Mouse (Mus musculus) embryonic facial prominence, embryonic 14.5 days (tissue): ENCODE data around the gene Dusp3. TPM values are rescaled to one million over a fixed set of nuclear protein-coding genes. Genes with fewer than 3 reads are reported as not detected.
A peak's percentile ranks its signal among the peaks of the same experiment; 100 is the strongest.

Experiments
- ATAC-seq: fragments of 200-750 bp; cut with Nextera tagmentation; 2 replicates; pipeline ENCODE4 v1.8.0; 2017; ENCODE audit warnings: low read depth, moderate number of reproducible peaks, moderate TSS enrichment
- DNase-seq: peaks from one replicate; pipeline ENCODE4 v3.0.0-alpha.2; 2015; ENCODE audit warnings: low spot score
- H3K27ac ChIP-seq: fragments of 300-500 bp; sonication (generic); replicated peaks from 2 replicates; pipeline ENCODE4 v1.5.1; 2014; ENCODE audit warnings: low read depth, mild to moderate bottlenecking, low read length, moderate library complexity
- H3K27me3 ChIP-seq: fragments of 300-500 bp; sonication (generic); replicated peaks from 2 replicates; pipeline ENCODE4 v1.6.1; 2014; ENCODE audit warnings: low read length; ENCODE audit not compliant: control insufficient read depth, insufficient read depth
- H3K36me3 ChIP-seq: fragments of 300-500 bp; sonication (generic); 2 replicates; pipeline ENCODE4 v1.6.1; 2014; ENCODE audit warnings: low read length, mixed read lengths; ENCODE audit not compliant: control insufficient read depth, insufficient read depth
- H3K4me1 ChIP-seq: fragments of 300-500 bp; sonication (generic); 2 replicates; pipeline ENCODE4 v1.6.1; 2014; ENCODE audit warnings: antibody characterized with exemption, low read length; ENCODE audit not compliant: control insufficient read depth, insufficient read depth
- H3K4me2 ChIP-seq: fragments of 300-500 bp; sonication (generic); 2 replicates; pipeline ENCODE4 v1.6.1; 2014; ENCODE audit warnings: low read depth, mild to moderate bottlenecking, low read length, moderate library complexity, mixed read lengths
- H3K4me3 ChIP-seq: fragments of 300-500 bp; sonication (generic); 2 replicates; pipeline ENCODE4 v1.5.1; 2014; ENCODE audit warnings: low read depth, mild to moderate bottlenecking, low read length
- H3K9ac ChIP-seq: fragments of 300-500 bp; sonication (generic); 2 replicates; pipeline ENCODE4 v1.6.1; 2014; ENCODE audit warnings: low read depth, mild to moderate bottlenecking, low read length, moderate library complexity, mixed read lengths
- H3K9me3 ChIP-seq: fragments of 300-500 bp; sonication (generic); 2 replicates; pipeline ENCODE4 v1.6.1; 2016; ENCODE audit warnings: low read length; ENCODE audit not compliant: control insufficient read depth
- WGBS: fragments of 180-500 bp; shearing (Covaris S2); extraction: QIAGEN DNeasy Blood & Tissue Kit; methylation state at CpG from one replicate; pipeline ENCODE4 v1.1.7; 2014; 5-methylcytosine and 5-hydroxymethylcytosine counted together
- polyA plus RNA-seq: library from polyadenylated mRNA; unstranded; fragments of >200 nt; fragmentation: Nextera tagmentation; extraction: Ambion mirVana; gene quantifications from 2 replicates; pipeline ENCODE4 v1.2.1, GENCODE M21; 2014

Gene Dusp3
- 33.3 and 38.3 TPM in 2 replicates for polyA plus RNA-seq

DNA sequence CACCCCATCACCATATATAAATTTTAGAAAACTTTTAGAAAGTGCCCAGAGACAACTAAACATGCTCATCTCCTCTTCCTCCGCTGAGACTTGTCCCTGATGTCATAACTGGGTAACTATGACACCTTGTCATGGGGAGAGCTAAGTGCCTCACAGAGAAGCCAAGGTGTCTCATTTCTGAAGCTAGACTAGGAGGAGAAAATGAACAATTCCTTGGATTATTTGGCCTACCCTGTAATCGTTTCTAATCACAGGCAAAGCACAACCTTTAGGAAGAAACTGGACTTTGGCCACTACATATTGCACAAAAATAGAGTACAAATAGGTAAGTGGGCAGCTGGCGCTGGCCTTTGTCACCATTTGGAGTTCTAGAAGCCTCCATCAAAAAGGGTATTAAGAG is at the start of gene Dusp3:
Gene Dusp3, minus strand, starts transcription at position 101 of the 400 bp plus-strand sequence.
- DNase-seq, result no peak
- Histone ChIP-seq H3K36me3 (no peaks in the 10 kb centered on the region), H3K27me3 (peaks cover 3% of the 10 kb centered on the region; the same call in 1 of the 2 replicates), H3K9ac (no peak within 1 kb of the TSS), H3K4me2 (peak within 1 kb of the TSS; percentile 28; the same call in 1 of the 2 replicates), H3K4me1 (peaks cover 4% of the 10 kb centered on the region), H3K4me3 (no peak within 1 kb of the TSS), H3K9me3 (no peaks in the 10 kb centered on the region), H3K27ac (no peak within 1 kb of the TSS)
- WGBS, result 85% methylated on average over 3 of the region's 3 CpGs
- no peak for ATAC-seq

- Histone ChIP-seq H3K4me1 (no peaks in the 10 kb centered on the region), H3K9me3 (no peaks in the 10 kb centered on the region), H3K27ac (no peak overlapping the region), H3K4me2 (no peak overlapping the region), H3K9ac (no peak overlapping the region), H3K4me3 (no peak overlapping the region), H3K36me3 (no peaks in the 10 kb centered on the region), H3K27me3 (no peaks in the 10 kb centered on the region)
- DNase-seq (no peak), ATAC-seq (no peak)
- 83% methylated on average over 7 of the region's 7 CpGs for WGBS
These were observed 49.5 kb upstream of the Dusp3 start for GRCm38 (mm10) chr11:102036336-102036735.

- ATAC-seq, result no peak
- WGBS, result 71% methylated on average over 5 of the region's 5 CpGs
- H3K4me1 ChIP-seq, result no peaks in the 10 kb centered on the region
- no peak overlapping the region for H3K4me2 ChIP-seq
- no peak for DNase-seq
- H3K36me3 ChIP-seq, result no peaks in the 10 kb centered on the region
- no peak overlapping the region for H3K27ac ChIP-seq
- no peak overlapping the region for H3K9ac ChIP-seq
- H3K4me3 ChIP-seq, result no peak overlapping the region
- no peaks in the 10 kb centered on the region for H3K27me3 ChIP-seq
- H3K9me3 ChIP-seq, result no peaks in the 10 kb centered on the region
These were observed 48.7 kb upstream of the Dusp3 start for GRCm38 (mm10) chr11:102035456-102035960.

DNA sequence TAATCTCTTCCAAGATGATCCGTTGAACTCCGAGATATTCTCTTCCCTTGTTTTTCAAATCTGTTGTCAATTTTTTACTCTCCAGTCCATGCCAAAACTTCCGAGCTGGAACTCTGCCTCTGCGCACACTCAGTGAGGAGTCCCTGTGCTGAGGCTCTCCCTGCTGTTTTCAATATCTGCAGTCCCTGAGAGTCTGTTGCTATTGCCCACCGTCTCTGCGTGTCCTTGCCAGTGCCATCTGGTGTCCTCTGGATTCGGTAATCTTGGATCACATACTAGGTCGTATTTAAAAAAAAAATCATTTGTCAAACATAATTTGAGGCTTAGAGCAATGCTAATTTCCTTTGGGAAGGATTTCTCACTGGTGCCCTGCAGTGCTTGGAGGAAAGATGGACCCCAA is 48.1 kb upstream of the Dusp3 start:
- H3K9me3 ChIP-seq, result no peaks in the 10 kb centered on the region
- peak; percentile 23 for DNase-seq
- 39% methylated on average over 8 of the region's 8 CpGs for WGBS
- no peak for ATAC-seq
- H3K4me3 ChIP-seq, result no peak overlapping the region
- H3K27ac ChIP-seq, result no peak overlapping the region
- H3K27me3 ChIP-seq, result no peaks in the 10 kb centered on the region
- H3K9ac ChIP-seq, result no peak overlapping the region
- no peak overlapping the region for H3K4me2 ChIP-seq
- H3K4me1 ChIP-seq, result no peaks in the 10 kb centered on the region
- H3K36me3 ChIP-seq, result no peaks in the 10 kb centered on the region

DNA sequence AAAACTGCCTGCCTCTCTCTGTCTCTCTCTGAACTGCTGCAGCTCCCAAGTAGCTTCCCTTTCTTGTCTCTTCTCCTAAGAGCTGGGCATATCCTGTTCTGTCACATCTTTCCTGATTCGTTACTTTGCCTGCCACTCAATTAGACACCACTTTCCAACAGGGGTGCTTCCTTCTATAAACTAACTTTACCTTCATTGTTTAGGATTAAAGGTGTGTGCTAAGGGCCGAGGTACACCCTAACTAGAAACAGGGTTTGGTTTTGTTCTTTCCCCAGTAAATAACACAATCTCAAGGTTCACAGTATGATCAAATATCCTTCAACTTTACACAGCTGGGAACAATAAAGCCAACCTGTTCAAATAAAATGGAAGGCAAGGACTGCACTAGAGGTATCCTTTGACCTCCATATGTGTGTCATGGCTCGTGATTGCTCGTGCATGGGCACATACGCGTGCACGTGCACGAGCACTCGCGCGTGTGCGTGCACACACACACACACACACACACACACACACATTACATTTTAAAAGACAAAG is 46.3 kb upstream of the Dusp3 start:
- Histone ChIP-seq H3K4me3 (no peak overlapping the region), H3K9ac (no peak overlapping the region), H3K27me3 (no peaks in the 10 kb centered on the region), H3K4me1 (no peaks in the 10 kb centered on the region), H3K27ac (no peak overlapping the region), H3K36me3 (no peaks in the 10 kb centered on the region), H3K9me3 (no peaks in the 10 kb centered on the region), H3K4me2 (no peak overlapping the region)
- WGBS, result 76% methylated on average over 12 of the region's 12 CpGs
- DNase-seq (no peak), ATAC-seq (no peak)

- ATAC-seq, result no peak
- 80% methylated on average over 7 of the region's 7 CpGs for WGBS
These were observed 44.3 kb upstream of the Dusp3 start for GRCm38 (mm10) chr11:102031149-102031548.

GRCm38 (mm10) chr11:102029966-102030365 is 43.2 kb upstream of the Dusp3 start:
- Histone ChIP-seq H3K4me3 (no peak overlapping the region), H3K27me3 (no peaks in the 10 kb centered on the region), H3K36me3 (no peaks in the 10 kb centered on the region), H3K4me1 (0 out of 2 replicates have a peak, but pooled peaks cover 4% of the 10 kb centered on the region), H3K4me2 (no peak overlapping the region), H3K27ac (no peak overlapping the region), H3K9me3 (no peaks in the 10 kb centered on the region), H3K9ac (no peak overlapping the region)
- ATAC-seq (no peak), DNase-seq (no peak)
- WGBS, result 30% methylated on average over 7 of the region's 7 CpGs

More at GRCm38 (mm10) chr11:102031149-102031548, 44.3 kb upstream of the Dusp3 start:
- Histone ChIP-seq H3K4me3 (no peak overlapping the region), H3K27ac (no peak overlapping the region), H3K9me3 (no peaks in the 10 kb centered on the region), H3K4me1 (0 out of 2 replicates have a peak, but pooled peaks cover 4% of the 10 kb centered on the region), H3K4me2 (no peak overlapping the region), H3K27me3 (no peaks in the 10 kb centered on the region), H3K9ac (no peak overlapping the region), H3K36me3 (no peaks in the 10 kb centered on the region)
- DNase-seq, result no peak

DNA sequence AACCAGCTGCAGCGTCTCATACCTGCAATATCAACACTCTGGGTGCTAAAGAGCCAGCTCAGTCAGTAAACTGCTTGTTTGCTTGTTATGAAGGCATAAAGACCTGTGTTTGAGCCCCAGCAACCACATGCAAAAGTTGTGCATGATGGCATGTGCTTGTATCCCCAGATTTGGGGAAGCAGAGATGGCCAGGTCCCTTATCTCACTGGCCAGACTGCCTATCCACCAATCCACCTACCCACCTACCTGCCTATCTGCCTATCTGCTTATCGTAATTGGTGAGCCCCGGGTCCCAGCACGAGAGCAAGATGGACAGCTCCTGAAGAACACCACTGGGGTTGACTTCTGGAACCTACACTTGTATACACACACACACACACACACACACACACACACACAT is 42.5 kb upstream of the Dusp3 start:
- Histone ChIP-seq H3K36me3 (no peaks in the 10 kb centered on the region), H3K9ac (no peak overlapping the region), H3K27me3 (no peaks in the 10 kb centered on the region), H3K9me3 (no peaks in the 10 kb centered on the region), H3K4me2 (no peak overlapping the region), H3K27ac (no peak overlapping the region), H3K4me1 (0 out of 2 replicates have a peak, but pooled peaks cover 4% of the 10 kb centered on the region), H3K4me3 (no peak overlapping the region)
- 81% methylated on average over 4 of the region's 4 CpGs for WGBS
- ATAC-seq, result no peak
- DNase-seq, result no peak
